Mouse (Mus musculus): Measurements from ENCODE around the gene Arl8a.
"Not testable (repeated sequence)": the region's sequence is repeated elsewhere in the genome, so short reads cannot be mapped to it uniquely, and the experiment has no call there.

Gene Arl8a

GRCm38 (mm10) chr1:135146077-135146945 is at the start of gene Arl8a:
Arl8a (plus strand) TSS chr1:135146824.
- peak; percentile 79 to 84 for DNase-seq

GRCm38 (mm10) chr1:135097441-135097840 is 49.2 kb upstream of the Arl8a start:
- DNase-seq = no peak

GRCm38 (mm10) chr1:135098441-135098840 is 48.2 kb upstream of the Arl8a start:
- DNase-seq = no peak

- DNase-seq = no peak
These were observed 46.2 kb upstream of the Arl8a start for GRCm38 (mm10) chr1:135100400-135100799.

GRCm38 (mm10) chr1:135105124-135105523 is 41.5 kb upstream of the Arl8a start, which contains the start of gene Lgr6:
Lgr6 (minus strand) TSS chr1:135105276.
- DNase-seq = no peak

GRCm38 (mm10) chr1:135105951-135106350 is 40.7 kb upstream of the Arl8a start:
- peak; percentile 51 to 75 for DNase-seq

GRCm38 (mm10) chr1:135108611-135109010 is 38.0 kb upstream of the Arl8a start:
- DNase-seq = peak in 1 of 2 experiments; percentile 51

- DNase-seq = peak; percentile 40 to 72
These were observed 36.5 kb upstream of the Arl8a start for GRCm38 (mm10) chr1:135110075-135110474.

- DNase-seq = not testable (repeated sequence)
These were observed 35.4 kb upstream of the Arl8a start for GRCm38 (mm10) chr1:135111271-135111670.

GRCm38 (mm10) chr1:135112661-135113060 is 34.0 kb upstream of the Arl8a start:
- peak in 1 of 2 experiments; percentile 49 for DNase-seq

- DNase-seq = no peak
These were observed 21.9 kb upstream of the Arl8a start for GRCm38 (mm10) chr1:135124573-135125363.

GRCm38 (mm10) chr1:135125990-135126389 is 20.6 kb upstream of the Arl8a start:
- DNase-seq = no peak

GRCm38 (mm10) chr1:135126443-135127027 is 20.1 kb upstream of the Arl8a start:
- DNase-seq = no peak

GRCm38 (mm10) chr1:135128011-135128441 is 18.6 kb upstream of the Arl8a start:
- DNase-seq = no peak

GRCm38 (mm10) chr1:135128986-135129385 is 17.6 kb upstream of the Arl8a start:
- no peak for DNase-seq

- no peak for DNase-seq
These were observed 17.0 kb upstream of the Arl8a start for GRCm38 (mm10) chr1:135129543-135130183.

GRCm38 (mm10) chr1:135130376-135131018 is 16.1 kb upstream of the Arl8a start:
- no peak for DNase-seq

- peak; percentile 56 to 63 for DNase-seq
These were observed 15.6 kb upstream of the Arl8a start for GRCm38 (mm10) chr1:135131034-135131433.

- DNase-seq = no peak
These were observed 15.1 kb upstream of the Arl8a start for GRCm38 (mm10) chr1:135131560-135131959.

GRCm38 (mm10) chr1:135132473-135132872 is 14.2 kb upstream of the Arl8a start, which contains the start of gene Ptpn7:
Ptpn7 (plus strand) TSS chr1:135132700.
- DNase-seq = peak; percentile 87 to 91

- DNase-seq = peak; percentile 56 to 61
These were observed 13.7 kb upstream of the Arl8a start for GRCm38 (mm10) chr1:135132893-135133369.

Measured in spleen, adult 18-20 months (tissue).